Mouse (Mus musculus) heart, postnatal 0 days (tissue): ENCODE results near the gene 1600012H06Rik. TPM values are rescaled to one million over a fixed set of nuclear protein-coding genes. Genes with fewer than 3 reads are reported as not detected.

ENCODE experiments used
- ATAC-seq: fragments of 200-750 bp; cut with Nextera tagmentation; 2 replicates; pipeline ENCODE4 v1.8.0; 2017; ENCODE audit warnings: low read depth, moderate number of reproducible peaks, moderate library complexity; ENCODE audit not compliant: insufficient read depth
- DNase-seq: peaks from one replicate; pipeline ENCODE4 v3.0.0-alpha.2; 2016; ENCODE audit warnings: low spot score
- H3K27ac ChIP-seq: fragments of 300-500 bp; sonication (generic); 2 replicates; pipeline ENCODE4 v1.5.1; 2014; ENCODE audit warnings: low read depth, mild to moderate bottlenecking
- H3K27me3 ChIP-seq: fragments of 300-500 bp; sonication (generic); 2 replicates; pipeline ENCODE4 v1.6.1; 2014; ENCODE audit warnings: low read length, mixed read lengths; ENCODE audit not compliant: control insufficient read depth, insufficient read depth
- H3K36me3 ChIP-seq: fragments of 300-500 bp; sonication (generic); replicated peaks from 2 replicates; pipeline ENCODE4 v1.6.1; 2014; ENCODE audit warnings: low read length, mixed read lengths; ENCODE audit not compliant: control insufficient read depth, insufficient read depth
- H3K4me1 ChIP-seq: fragments of 300-500 bp; sonication (generic); 2 replicates; pipeline ENCODE4 v1.6.1; 2014; ENCODE audit warnings: antibody characterized with exemption; ENCODE audit not compliant: control insufficient read depth, insufficient read depth
- H3K4me2 ChIP-seq: fragments of 300-500 bp; sonication (generic); 2 replicates; pipeline ENCODE4 v1.6.1; 2014; ENCODE audit warnings: low read depth, mild to moderate bottlenecking, low read length, moderate library complexity
- H3K4me3 ChIP-seq: fragments of 300-500 bp; sonication (generic); 2 replicates; pipeline ENCODE4 v1.5.1; 2014; ENCODE audit warnings: low read depth, low read length
- H3K9ac ChIP-seq: fragments of 300-500 bp; sonication (generic); replicated peaks from 2 replicates; pipeline ENCODE4 v1.6.1; 2014; ENCODE audit warnings: low read depth, low read length, mixed read lengths
- H3K9me3 ChIP-seq: fragments of 300-500 bp; sonication (generic); replicated peaks from 2 replicates; pipeline ENCODE4 v1.6.1; 2016; ENCODE audit warnings: low read length; ENCODE audit not compliant: control insufficient read depth
- CTCF ChIP-seq: IDR thresholded peaks from 2 replicates; pipeline ENCODE4 v1.5.1; 2016; ENCODE audit warnings: antibody characterized with exemption, control low read depth, low read depth
- EP300 ChIP-seq: IDR thresholded peaks from 2 replicates; pipeline ENCODE4 v1.6.1; 2016; ENCODE audit warnings: antibody characterized with exemption, low read depth
- WGBS: fragments of 180-500 bp; shearing (Covaris S2); extraction: QIAGEN DNeasy Blood & Tissue Kit; methylation state at CpG from one replicate; pipeline ENCODE4 v1.1.7; 2014; 5-methylcytosine and 5-hydroxymethylcytosine counted together
- polyA plus RNA-seq: library from polyadenylated mRNA; unstranded; fragments of >200 nt; fragmentation: Nextera tagmentation; extraction: Ambion mirVana; gene quantifications from 2 replicates; pipeline ENCODE4 v1.2.1, GENCODE M21; 2015
- total RNA-seq: library from RNA; depleted of rRNA; stranded (reverse); fragments of >200 nt; gene quantifications from 2 replicates; pipeline ENCODE4 v1.2.3, GENCODE M21; 2014; ENCODE audit warnings: low replicate concordance

1600012H06Rik gene
- total and polyA plus RNA-seq, 2 experiments from 2014 or later = 15.7 to 23.4 TPM

- no peak for TF ChIP-seq EP300
- TF ChIP-seq CTCF = peak; percentile 90
- Histone ChIP-seq H3K9me3 (no peaks in the 10 kb centered on the region), H3K36me3 (no peaks in the 10 kb centered on the region), H3K4me3 (no peak overlapping the region), H3K9ac (no peak overlapping the region), H3K27me3 (0 out of 2 replicates have a peak, but pooled peaks cover 6% of the 10 kb centered on the region), H3K4me1 (no peaks in the 10 kb centered on the region), H3K4me2 (no peak overlapping the region), H3K27ac (no peak overlapping the region)
- DNase-seq (peak; percentile 64), ATAC-seq (peak; percentile 24; the same call in 1 of the 2 replicates)
- WGBS = 42% methylated on average over 7 of the region's 7 CpGs
Observed at GRCm38 (mm10) chr17:14904637-14905265, 38.2 kb upstream of the 1600012H06Rik start.

GRCm38 (mm10) chr17:14906611-14907010 is 36.4 kb upstream of the 1600012H06Rik start:
- no peak overlapping the region for H3K9ac ChIP-seq
- no peak for ATAC-seq
- H3K27ac ChIP-seq = no peak overlapping the region
- TF ChIP-seq CTCF (no peak), EP300 (no peak)
- no peak overlapping the region for H3K4me3 ChIP-seq
- no peaks in the 10 kb centered on the region for H3K4me1 ChIP-seq
- no peaks in the 10 kb centered on the region for H3K36me3 ChIP-seq
- WGBS = 42% methylated on average over 1 of the region's 1 CpGs
- no peaks in the 10 kb centered on the region for H3K9me3 ChIP-seq
- 0 out of 2 replicates have a peak, but pooled peaks cover 6% of the 10 kb centered on the region for H3K27me3 ChIP-seq
- DNase-seq = no peak
- no peak overlapping the region for H3K4me2 ChIP-seq

- ATAC-seq = no peak
- H3K9ac ChIP-seq = no peak overlapping the region
- H3K4me3 ChIP-seq = no peak overlapping the region
- 0 out of 2 replicates have a peak, but pooled peaks cover 6% of the 10 kb centered on the region for H3K27me3 ChIP-seq
- no peaks in the 10 kb centered on the region for H3K4me1 ChIP-seq
- DNase-seq = no peak
- H3K27ac ChIP-seq = no peak overlapping the region
- H3K36me3 ChIP-seq = no peaks in the 10 kb centered on the region
- TF ChIP-seq EP300 = no peak
- no peak for TF ChIP-seq CTCF
- 60% methylated on average over 12 of the region's 12 CpGs for WGBS
- no peak overlapping the region for H3K4me2 ChIP-seq
- H3K9me3 ChIP-seq = no peaks in the 10 kb centered on the region
Observed at GRCm38 (mm10) chr17:14907136-14907535, 35.8 kb upstream of the 1600012H06Rik start.

GRCm38 (mm10) chr17:14909331-14909730 is 33.7 kb upstream of the 1600012H06Rik start:
- ATAC-seq (no peak), DNase-seq (no peak)
- H3K4me1 ChIP-seq = no peaks in the 10 kb centered on the region
- H3K4me2 ChIP-seq = no peak overlapping the region; the same call in 1 of the 2 replicates
- no peak overlapping the region; the same call in 1 of the 2 replicates for H3K27ac ChIP-seq
- 67% methylated on average over 5 of the region's 5 CpGs for WGBS
- H3K27me3 ChIP-seq = 0 out of 2 replicates have a peak, but pooled peaks cover 6% of the 10 kb centered on the region
- H3K36me3 ChIP-seq = no peaks in the 10 kb centered on the region
- no peak overlapping the region for H3K4me3 ChIP-seq
- no peak overlapping the region for H3K9ac ChIP-seq
- no peak for TF ChIP-seq EP300
- TF ChIP-seq CTCF = no peak
- no peaks in the 10 kb centered on the region for H3K9me3 ChIP-seq

GRCm38 (mm10) chr17:14910771-14911170 is 32.2 kb upstream of the 1600012H06Rik start:
- H3K4me2 ChIP-seq = no peak overlapping the region
- no peak for ATAC-seq
- H3K27me3 ChIP-seq = 0 out of 2 replicates have a peak, but pooled peaks cover 6% of the 10 kb centered on the region
- TF ChIP-seq EP300 = no peak
- no peak for TF ChIP-seq CTCF
- H3K36me3 ChIP-seq = no peaks in the 10 kb centered on the region
- WGBS = 85% methylated on average over 5 of the region's 5 CpGs
- no peak overlapping the region for H3K9ac ChIP-seq
- H3K4me1 ChIP-seq = no peaks in the 10 kb centered on the region
- no peak for DNase-seq
- no peaks in the 10 kb centered on the region for H3K9me3 ChIP-seq
- no peak overlapping the region for H3K27ac ChIP-seq
- H3K4me3 ChIP-seq = no peak overlapping the region
